Mouse (Mus musculus) cerebellum, adult (tissue): ENCODE results near the gene Eif2ak4.
A peak's percentile ranks its signal among the peaks of the same experiment; 100 is the strongest.

ENCODE experiments used
- ATAC-seq: cut with Nextera tagmentation; 2 replicates; pipeline ENCODE4 v1.9.2; 2017; ENCODE audit warnings: mild to moderate bottlenecking, moderate library complexity, mixed read lengths; ENCODE audit not compliant: insufficient number of reproducible peaks, low FRiP score, low TSS enrichment

Eif2ak4 gene

GRCm38 (mm10) chr2:118498476-118498875, 110.1 kb downstream of the Eif2ak4 start:
- ATAC-seq = no peak

GRCm38 (mm10) chr2:118499135-118499961, 110.9 kb downstream of the Eif2ak4 start:
- ATAC-seq = no peak

GRCm38 (mm10) chr2:118500191-118500590, 111.8 kb downstream of the Eif2ak4 start:
- no peak for ATAC-seq

DNA sequence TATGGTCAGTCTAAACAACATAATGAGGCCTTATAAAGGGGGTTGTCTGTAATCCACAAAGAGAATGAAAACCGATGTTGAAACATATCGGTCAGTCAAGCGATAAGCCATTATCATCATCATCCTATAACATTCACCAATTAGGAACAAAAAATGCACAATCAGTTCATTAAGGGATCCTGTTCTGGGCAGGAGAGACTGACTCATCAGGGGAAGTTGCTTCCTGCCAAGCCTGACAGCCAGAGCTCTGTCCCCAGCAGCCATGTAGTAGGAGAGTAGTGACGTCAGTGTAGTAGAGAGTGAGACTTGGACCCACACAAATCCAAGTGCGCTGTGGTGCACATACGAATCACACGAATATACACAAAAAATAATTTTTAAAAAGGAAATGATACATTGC, 118.7 kb downstream of the Eif2ak4 start:
- no peak for ATAC-seq

GRCm38 (mm10) chr2:118509688-118510446, 121.4 kb downstream of the Eif2ak4 start:
- no peak for ATAC-seq

DNA sequence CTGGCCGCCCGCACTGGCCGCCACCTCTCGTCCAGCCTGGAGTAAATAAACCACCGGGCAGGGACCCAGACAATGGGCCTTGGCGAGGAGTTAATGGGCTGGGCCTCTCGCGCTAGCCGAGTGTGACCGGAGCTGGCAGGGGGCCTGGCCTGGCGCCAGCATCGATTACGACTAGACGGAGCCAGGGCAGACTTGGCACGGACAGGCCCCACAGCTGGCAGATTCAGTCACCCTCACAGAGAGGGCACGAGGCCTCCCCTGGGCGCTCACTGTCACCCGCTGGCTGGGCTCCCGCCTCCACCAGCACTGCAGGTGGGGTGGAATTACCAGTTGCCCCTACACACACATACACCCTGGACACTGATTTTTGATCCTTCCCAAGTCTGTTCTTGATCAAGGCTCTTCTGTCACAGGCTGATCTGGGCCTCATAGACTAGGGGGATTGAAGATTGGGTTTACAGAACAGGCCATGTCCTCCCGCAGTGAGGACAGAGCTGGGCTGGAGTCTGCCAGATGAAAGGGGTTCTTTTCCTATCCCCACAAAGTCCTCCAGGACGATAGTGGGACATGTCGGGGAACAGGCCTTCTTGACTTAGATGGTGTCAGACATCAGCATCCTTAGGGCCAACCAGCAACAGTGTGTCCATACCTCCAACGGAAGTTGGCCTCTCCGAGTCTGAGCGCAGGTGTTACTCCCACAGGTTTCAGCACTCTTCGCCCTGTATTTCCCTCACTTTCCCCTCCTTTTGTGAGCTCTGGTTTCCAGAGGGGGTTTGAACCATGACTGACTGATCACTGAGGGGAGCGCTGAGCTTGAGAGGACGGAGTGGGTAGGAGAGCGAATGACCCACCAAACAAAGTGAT, 122.3 kb downstream of the Eif2ak4 start:
- peak; percentile 64 for ATAC-seq

DNA sequence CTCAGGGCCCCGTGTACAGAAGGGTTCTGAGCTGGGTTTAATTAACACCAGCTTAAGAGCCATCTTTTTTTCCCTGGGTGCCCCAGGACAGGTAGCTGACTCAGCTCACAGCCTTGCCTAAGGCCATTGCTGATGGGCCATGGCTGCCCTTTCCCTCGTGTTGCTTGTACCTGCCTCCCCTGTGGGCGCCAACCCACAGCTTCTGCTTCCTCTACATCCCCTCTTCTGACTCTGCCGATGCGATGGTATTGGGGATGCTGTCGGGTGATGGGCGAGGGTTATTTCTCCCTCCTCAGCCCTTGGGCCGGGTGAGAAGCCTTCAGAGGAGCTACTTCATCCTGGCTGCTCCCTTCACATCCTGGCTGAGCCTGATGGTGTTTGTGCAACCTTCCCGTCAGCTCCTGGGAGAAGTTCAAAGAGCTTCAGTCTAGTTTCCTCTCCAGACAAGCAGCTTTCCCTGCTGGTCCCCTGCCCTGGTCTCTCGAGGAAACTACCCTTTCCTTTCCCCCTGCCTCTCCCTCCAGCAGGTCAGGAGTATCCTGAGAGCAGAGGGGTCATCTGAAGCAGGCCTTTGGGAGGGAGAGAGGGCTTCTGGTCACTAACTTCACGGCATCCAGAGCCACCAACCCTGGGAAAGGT, 123.5 kb downstream of the Eif2ak4 start:
- no peak for ATAC-seq

DNA sequence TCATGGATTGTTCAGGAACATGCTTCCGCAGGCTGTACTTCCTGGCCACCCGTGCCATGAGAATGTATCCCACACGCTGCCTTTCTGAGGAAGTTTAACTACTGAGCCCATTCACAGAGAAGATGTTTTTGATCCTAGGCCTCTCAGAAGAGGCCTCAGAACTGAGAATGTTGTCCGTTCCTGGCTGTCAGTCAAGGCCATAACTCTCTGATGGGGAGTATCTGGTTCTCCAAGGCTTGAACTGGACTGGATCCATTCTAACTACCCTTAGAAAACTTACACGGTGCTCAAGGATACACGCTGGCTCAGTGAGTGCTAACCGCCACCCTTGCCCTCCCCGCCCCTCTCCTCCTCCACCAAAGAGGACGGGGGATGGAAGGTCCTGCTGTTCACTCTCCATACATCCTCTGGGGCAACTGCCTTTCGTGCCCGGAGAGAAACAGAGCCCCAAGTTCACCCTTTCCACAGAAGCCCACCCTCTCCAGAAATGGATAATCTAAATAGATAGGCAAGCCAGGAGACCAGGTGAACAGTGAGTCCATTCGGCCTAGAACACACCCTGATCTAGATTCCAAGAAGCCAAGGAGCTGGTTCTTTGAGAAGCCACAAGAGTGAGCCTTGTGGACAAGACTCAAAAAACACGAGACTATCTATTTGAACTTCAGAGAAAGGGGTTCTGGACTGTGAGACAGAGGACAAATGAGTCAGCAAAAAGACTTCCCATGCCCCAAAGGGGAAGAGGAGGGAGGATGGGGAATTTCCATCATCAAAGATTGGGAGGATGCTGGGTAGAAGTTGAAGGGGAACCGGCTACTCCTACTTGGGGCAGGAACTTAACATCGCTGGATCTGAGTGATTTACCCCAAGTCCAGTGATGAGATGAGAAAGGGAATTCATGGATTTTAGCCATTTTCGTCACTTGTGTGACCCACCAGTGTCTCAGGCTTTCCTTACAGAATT, 124.3 kb downstream of the Eif2ak4 start:
- ATAC-seq = no peak

DNA sequence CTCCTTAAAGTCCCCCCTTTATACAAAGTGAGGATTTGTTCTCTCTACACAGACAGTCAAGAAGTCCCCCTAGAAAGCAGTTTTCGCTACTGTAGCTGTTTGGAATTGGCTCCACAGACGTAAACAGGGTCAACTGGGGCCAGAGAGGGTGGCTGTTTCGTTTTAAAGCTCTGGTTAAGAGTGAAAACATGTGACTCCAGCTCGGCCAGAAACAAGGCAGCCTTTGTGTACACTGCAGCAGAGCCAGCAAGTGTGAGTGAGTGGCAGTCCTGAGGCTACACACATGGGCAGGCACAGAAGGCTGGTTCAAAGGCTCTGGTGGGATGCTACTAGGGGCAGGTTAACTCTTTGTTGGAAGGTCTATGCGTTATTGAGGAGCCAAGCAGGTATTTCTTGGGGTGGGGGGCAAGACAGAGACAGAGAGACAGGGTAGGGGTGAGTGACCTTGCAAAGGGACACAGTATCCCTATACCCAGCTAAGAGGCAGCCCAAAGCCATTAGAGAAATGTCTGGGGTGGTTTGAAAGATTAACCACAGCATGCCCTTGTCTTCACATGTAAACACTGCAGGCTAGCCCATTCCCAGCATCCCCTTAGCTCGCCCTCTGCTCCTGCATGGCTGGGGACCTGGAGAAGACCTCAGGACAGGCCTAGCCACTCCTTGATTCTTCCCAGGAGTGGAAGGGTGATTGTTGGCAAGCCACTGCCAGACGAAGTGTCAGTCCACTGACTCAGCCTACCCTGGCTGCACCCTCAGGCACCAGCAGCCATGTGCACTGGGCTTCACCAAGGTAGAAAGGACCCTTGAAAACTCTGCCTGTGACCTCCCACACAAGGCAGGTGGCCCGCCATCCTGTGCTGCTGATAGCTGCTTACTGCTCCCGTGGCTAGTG, 131.9 kb downstream of the Eif2ak4 start:
- no peak for ATAC-seq

GRCm38 (mm10) chr2:118522265-118522664, 133.8 kb downstream of the Eif2ak4 start:
- no peak for ATAC-seq

DNA sequence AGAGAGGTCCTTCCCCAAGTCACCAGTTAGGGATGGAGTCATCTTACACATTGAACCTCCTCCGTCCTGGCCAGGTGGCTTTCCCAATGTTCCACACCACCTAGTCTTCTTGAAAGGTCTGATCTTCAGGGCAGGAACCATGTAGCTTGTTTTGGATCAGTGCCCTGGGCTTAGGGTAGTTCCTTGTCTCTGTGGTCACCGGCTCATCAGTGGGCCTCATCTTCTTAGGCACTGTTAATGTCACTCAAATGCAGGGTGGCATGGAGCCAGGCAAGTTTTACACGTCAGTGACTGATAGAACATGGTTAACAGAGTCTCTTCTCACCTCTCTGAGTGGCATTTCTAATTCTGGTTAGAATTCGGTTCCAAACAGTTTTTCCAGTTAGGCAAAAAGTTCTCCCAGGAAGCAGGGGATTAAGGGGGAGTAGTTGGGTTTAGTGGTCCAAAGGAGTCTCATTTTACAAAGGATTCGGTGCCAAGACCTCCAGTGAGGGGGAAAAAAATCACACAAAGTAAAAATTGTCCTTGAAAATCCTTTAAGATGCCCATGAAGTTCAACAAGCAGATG, 134.8 kb downstream of the Eif2ak4 start:
- no peak for ATAC-seq

- ATAC-seq = no peak
Measured at GRCm38 (mm10) chr2:118524811-118525210, 136.4 kb downstream of the Eif2ak4 start.
